Mouse (Mus musculus) retina, postnatal 7 days (tissue): ENCODE results near the gene Dhx57.
"Not testable (repeated sequence)": the region's sequence is repeated elsewhere in the genome, so short reads cannot be mapped to it uniquely, and the experiment has no call there.

ENCODE experiments used
- DNase-seq: peaks from one replicate; pipeline ENCODE4 v3.0.0-alpha.2; 2012; ENCODE audit warnings: low read depth, low spot score

Gene Dhx57

GRCm38 (mm10) chr17:80254421-80254820, 35.9 kb downstream of the Dhx57 start:
- DNase-seq: no peak

- no peak for DNase-seq
Measured at GRCm38 (mm10) chr17:80252757-80253525, 37.3 kb downstream of the Dhx57 start.

- DNase-seq: no peak
Measured at GRCm38 (mm10) chr17:80243116-80243515, 47.2 kb downstream of the Dhx57 start.

- DNase-seq: no peak
Measured at GRCm38 (mm10) chr17:80241594-80241993, 48.7 kb downstream of the Dhx57 start.

- no peak for DNase-seq
Measured at GRCm38 (mm10) chr17:80237475-80237874, 52.8 kb downstream of the Dhx57 start.

GRCm38 (mm10) chr17:80236805-80237204, 53.5 kb downstream of the Dhx57 start:
- no peak for DNase-seq

GRCm38 (mm10) chr17:80235477-80235876, 54.8 kb downstream of the Dhx57 start:
- DNase-seq: no peak

- no peak for DNase-seq
Measured at GRCm38 (mm10) chr17:80234376-80234775, 55.9 kb downstream of the Dhx57 start.

GRCm38 (mm10) chr17:80233844-80234243, 56.4 kb downstream of the Dhx57 start:
- DNase-seq: no peak

- no peak for DNase-seq
Measured at GRCm38 (mm10) chr17:80229396-80229795, 60.9 kb downstream of the Dhx57 start.

GRCm38 (mm10) chr17:80225142-80225541, 65.1 kb downstream of the Dhx57 start:
- not testable (repeated sequence) for DNase-seq

GRCm38 (mm10) chr17:80224326-80225116, 65.8 kb downstream of the Dhx57 start, which contains the start of gene Gemin6:
Gene Gemin6 (plus strand): TSS chr17:80224441.
- peak; percentile 80 for DNase-seq

- no peak for DNase-seq
Measured at GRCm38 (mm10) chr17:80223829-80224228, 66.4 kb downstream of the Dhx57 start.

- DNase-seq: no peak
Measured at GRCm38 (mm10) chr17:80221890-80222628, 68.2 kb downstream of the Dhx57 start.

- DNase-seq: no peak
Measured at GRCm38 (mm10) chr17:80221202-80221601, 69.1 kb downstream of the Dhx57 start.

GRCm38 (mm10) chr17:80220131-80220530, 70.1 kb downstream of the Dhx57 start:
- DNase-seq: no peak

- not testable (repeated sequence) for DNase-seq
Measured at GRCm38 (mm10) chr17:80213998-80214397, 76.3 kb downstream of the Dhx57 start.

GRCm38 (mm10) chr17:80206671-80207581, 83.3 kb downstream of the Dhx57 start, which contains the start of the genes Srsf7 and Ttc39d:
Gene Srsf7 (minus strand): TSS chr17:80207307.
Gene Ttc39d (plus strand): TSS chr17:80207460.
- peak; percentile 98 for DNase-seq

- no peak for DNase-seq
Measured at GRCm38 (mm10) chr17:80206301-80206670, 84.0 kb downstream of the Dhx57 start.

GRCm38 (mm10) chr17:80205657-80206056, 84.6 kb downstream of the Dhx57 start:
- DNase-seq: no peak
